Mouse (Mus musculus): ENCODE data around the gene Vgll4. TPM values are rescaled to one million over a fixed set of nuclear protein-coding genes. Genes with fewer than 3 reads are reported as not detected.
A peak's percentile ranks its signal among the peaks of the same experiment; 100 is the strongest.

Gene Vgll4
- total and polyA plus RNA-seq, 3 experiments, result 22.3 to 24.7 (median 23.5) TPM

- no peak overlapping the region for H3K4me3 ChIP-seq
- DNase-seq, result peak in 1 of 2 experiments; percentile 7
- H3K27me3 ChIP-seq (ENCODE audit: control insufficient read depth, insufficient read depth, low read length), result no peaks in the 10 kb centered on the region
- intact Hi-C loops (cut with DNase I), result no loop called here
- TF ChIP-seq POLR2A (IDR thresholded peaks at IDR 0.05; ENCODE audit: insufficient read depth, low read depth, low read length) (no peak), CTCF (IDR thresholded peaks at IDR 0.05) (no peak), EP300 (IDR thresholded peaks at IDR 0.05; ENCODE audit: insufficient read depth, low read depth, low read length) (no peak)
- H3K4me1 ChIP-seq (ENCODE audit: control insufficient read depth, insufficient read depth, low read length), result peaks cover 50% of the 10 kb centered on the region
- no peak overlapping the region for H3K9ac ChIP-seq (ENCODE audit: low read depth, low read length)
- H3K36me3 ChIP-seq (ENCODE audit: control insufficient read depth, insufficient read depth, low read length), result peaks cover 13% of the 10 kb centered on the region
- peak overlapping the region; percentile 74 for H3K27ac ChIP-seq
- WGBS, result 69% methylated on average over 6 of the region's 6 CpGs
- peaks cover 10% of the 10 kb centered on the region for H3K79me2 ChIP-seq (replicated peaks; ENCODE audit: control insufficient read depth, insufficient read depth, low read length)
These were observed 83.8 kb downstream of the Vgll4 start for GRCm38 (mm10) chr6:114886012-114886411.

GRCm38 (mm10) chr6:114885129-114885528, 84.7 kb downstream of the Vgll4 start:
- intact Hi-C loops (cut with DNase I), result no loop called here
- Histone ChIP-seq H3K36me3 (ENCODE audit: control insufficient read depth, insufficient read depth, low read length) (peaks cover 16% of the 10 kb centered on the region), H3K27ac (no peak overlapping the region; the same call in 1 of the 2 replicates), H3K4me3 (no peak overlapping the region), H3K9ac (ENCODE audit: low read depth, low read length) (no peak overlapping the region), H3K79me2 (replicated peaks; ENCODE audit: control insufficient read depth, insufficient read depth, low read length) (peaks cover 10% of the 10 kb centered on the region), H3K4me1 (ENCODE audit: control insufficient read depth, insufficient read depth, low read length) (peaks cover 52% of the 10 kb centered on the region), H3K27me3 (ENCODE audit: control insufficient read depth, insufficient read depth, low read length) (no peaks in the 10 kb centered on the region)
- TF ChIP-seq CTCF (IDR thresholded peaks at IDR 0.05) (no peak), POLR2A (IDR thresholded peaks at IDR 0.05; ENCODE audit: insufficient read depth, low read depth, low read length) (no peak), EP300 (IDR thresholded peaks at IDR 0.05; ENCODE audit: insufficient read depth, low read depth, low read length) (no peak)
- no peak for DNase-seq
- WGBS, result 86% methylated on average over 5 of the region's 5 CpGs

DNA sequence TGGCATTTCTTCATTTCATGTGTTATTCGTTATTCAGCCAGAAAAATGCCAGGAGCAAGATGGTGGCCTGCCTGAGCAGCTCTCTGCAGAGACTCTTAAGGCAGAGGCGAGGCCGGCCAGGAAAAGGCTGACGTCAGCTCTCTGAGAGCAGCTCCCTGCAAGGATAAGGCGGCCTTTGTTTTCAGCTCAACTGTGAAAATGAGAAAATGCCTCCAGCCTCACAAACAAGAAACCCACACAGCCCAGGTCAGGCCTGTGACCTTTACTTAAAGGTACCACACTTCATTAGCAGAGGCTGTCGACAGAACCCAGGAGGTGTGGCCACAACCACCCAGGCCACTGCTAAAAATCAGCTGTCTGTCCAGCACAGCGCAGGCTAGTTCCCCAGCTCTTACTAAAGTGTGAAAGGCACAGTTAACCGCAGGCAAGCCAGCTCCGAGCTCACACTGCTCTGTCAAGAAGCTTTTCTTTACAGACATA, 86.5 kb downstream of the Vgll4 start:
- peaks cover 21% of the 10 kb centered on the region for H3K36me3 ChIP-seq (ENCODE audit: control insufficient read depth, insufficient read depth, low read length)
- peak overlapping the region; percentile 52 for H3K9ac ChIP-seq (ENCODE audit: low read depth, low read length)

GRCm38 (mm10) chr6:114882675-114883074, 87.1 kb downstream of the Vgll4 start:
- Histone ChIP-seq H3K27ac (peak overlapping the region; percentile 78), H3K27me3 (ENCODE audit: control insufficient read depth, insufficient read depth, low read length) (no peaks in the 10 kb centered on the region), H3K36me3 (ENCODE audit: control insufficient read depth, insufficient read depth, low read length) (peaks cover 21% of the 10 kb centered on the region), H3K4me1 (ENCODE audit: control insufficient read depth, insufficient read depth, low read length) (peaks cover 59% of the 10 kb centered on the region), H3K79me2 (replicated peaks; ENCODE audit: control insufficient read depth, insufficient read depth, low read length) (peaks cover 19% of the 10 kb centered on the region), H3K4me3 (no peak overlapping the region), H3K9ac (ENCODE audit: low read depth, low read length) (0 out of 2 replicates have a peak overlapping the region, but pooled peaks have one; percentile 12)
- 51% methylated on average over 7 of the region's 7 CpGs for WGBS
- intact Hi-C loops (cut with DNase I), result loop anchor here (1.0 kb wide), 1 partner anchor 7 kb away; no protein-coding TSS in a partner anchor
- DNase-seq, result no peak
- TF ChIP-seq EP300 (IDR thresholded peaks at IDR 0.05; ENCODE audit: insufficient read depth, low read depth, low read length), result no peak
- TF ChIP-seq CTCF (IDR thresholded peaks at IDR 0.05), result no peak
- no peak for TF ChIP-seq POLR2A (IDR thresholded peaks at IDR 0.05; ENCODE audit: insufficient read depth, low read depth, low read length)

More for the DNA sequence above, 86.5 kb downstream of the Vgll4 start:
- Histone ChIP-seq H3K4me3 (peak overlapping the region; percentile 15; the same call in 1 of the 2 replicates), H3K4me1 (ENCODE audit: control insufficient read depth, insufficient read depth, low read length) (peaks cover 57% of the 10 kb centered on the region), H3K27ac (peak overlapping the region; percentile 78), H3K27me3 (ENCODE audit: control insufficient read depth, insufficient read depth, low read length) (no peaks in the 10 kb centered on the region), H3K79me2 (replicated peaks; ENCODE audit: control insufficient read depth, insufficient read depth, low read length) (peaks cover 17% of the 10 kb centered on the region)
- TF ChIP-seq POLR2A (IDR thresholded peaks at IDR 0.05; ENCODE audit: insufficient read depth, low read depth, low read length) (peak; percentile 41; the same call in 1 of the 2 replicates), CTCF (IDR thresholded peaks at IDR 0.05) (no peak), EP300 (IDR thresholded peaks at IDR 0.05; ENCODE audit: insufficient read depth, low read depth, low read length) (peak; percentile 16; the same call in 1 of the 2 replicates)
- intact Hi-C loops (cut with DNase I), result loop anchor here (1.0 kb wide), 1 partner anchor 8 kb away; no protein-coding TSS in a partner anchor
- DNase-seq, result peak in 1 of 2 experiments; percentile 77
- 11% methylated on average over 9 of the region's 9 CpGs for WGBS

DNA sequence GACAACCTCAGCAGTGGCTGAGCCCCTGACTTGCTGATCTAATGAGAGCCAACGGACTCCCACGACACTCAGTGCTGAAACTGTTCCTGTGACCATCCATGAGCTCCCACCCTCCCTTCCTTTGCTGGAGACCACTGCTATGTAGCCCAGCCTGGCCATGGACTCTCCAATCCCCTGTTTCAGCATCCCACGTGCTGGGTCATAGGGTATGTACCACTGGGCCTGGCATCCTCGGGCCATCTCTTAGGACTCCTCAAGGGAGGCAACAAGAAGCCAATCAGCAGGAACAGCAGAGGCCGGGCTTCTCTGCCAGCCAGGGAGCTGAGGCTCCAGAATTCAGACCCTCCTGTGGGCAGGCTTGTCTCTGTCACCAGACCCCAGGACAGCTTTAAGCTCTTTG, 87.6 kb downstream of the Vgll4 start:
- DNase-seq, result no peak
- 46% methylated on average over 5 of the region's 5 CpGs for WGBS
- Histone ChIP-seq H3K27me3 (ENCODE audit: control insufficient read depth, insufficient read depth, low read length) (no peaks in the 10 kb centered on the region), H3K27ac (peak overlapping the region; percentile 78), H3K4me1 (ENCODE audit: control insufficient read depth, insufficient read depth, low read length) (peaks cover 57% of the 10 kb centered on the region), H3K36me3 (ENCODE audit: control insufficient read depth, insufficient read depth, low read length) (peaks cover 21% of the 10 kb centered on the region), H3K9ac (ENCODE audit: low read depth, low read length) (no peak overlapping the region), H3K79me2 (replicated peaks; ENCODE audit: control insufficient read depth, insufficient read depth, low read length) (peaks cover 19% of the 10 kb centered on the region), H3K4me3 (no peak overlapping the region)
- TF ChIP-seq EP300 (IDR thresholded peaks at IDR 0.05; ENCODE audit: insufficient read depth, low read depth, low read length) (no peak), POLR2A (IDR thresholded peaks at IDR 0.05; ENCODE audit: insufficient read depth, low read depth, low read length) (no peak), CTCF (IDR thresholded peaks at IDR 0.05) (no peak)
- intact Hi-C loops (cut with DNase I), result no loop called here

- peaks cover 27% of the 10 kb centered on the region for H3K36me3 ChIP-seq (ENCODE audit: control insufficient read depth, insufficient read depth, low read length)
- H3K27ac ChIP-seq, result no peak overlapping the region; the same call in 1 of the 2 replicates
- 33% methylated on average over 4 of the region's 4 CpGs for WGBS
- no peak overlapping the region for H3K4me3 ChIP-seq
- no peak for DNase-seq
- H3K79me2 ChIP-seq (replicated peaks; ENCODE audit: control insufficient read depth, insufficient read depth, low read length), result peaks cover 16% of the 10 kb centered on the region
- peaks cover 58% of the 10 kb centered on the region for H3K4me1 ChIP-seq (ENCODE audit: control insufficient read depth, insufficient read depth, low read length)
- no peak for TF ChIP-seq CTCF (IDR thresholded peaks at IDR 0.05)
- no peak for TF ChIP-seq EP300 (IDR thresholded peaks at IDR 0.05; ENCODE audit: insufficient read depth, low read depth, low read length)
- TF ChIP-seq POLR2A (IDR thresholded peaks at IDR 0.05; ENCODE audit: insufficient read depth, low read depth, low read length), result no peak
- no peaks in the 10 kb centered on the region for H3K27me3 ChIP-seq (ENCODE audit: control insufficient read depth, insufficient read depth, low read length)
- intact Hi-C loops (cut with DNase I), result no loop called here
- no peak overlapping the region for H3K9ac ChIP-seq (ENCODE audit: low read depth, low read length)
These were observed 89.0 kb downstream of the Vgll4 start for GRCm38 (mm10) chr6:114880798-114881197.

Data from heart, adult 2 months (tissue).